Mouse (Mus musculus): ENCODE measurements at regions not wholly inside any gene's neighbourhood (a gene's known extent, or its start where the extent isn't known, plus 50 kb on each side); places are given as distances from the start of the nearest gene placed in this dataset.

- no peak overlapping the region for H3K4me3 ChIP-seq (replicated peaks)
- no peak for ATAC-seq (ENCODE audit: insufficient number of reproducible peaks, low FRiP score, low TSS enrichment, low read depth)
- no peak overlapping the region for H3K9ac ChIP-seq
- peak overlapping the region; percentile 18; the same call in 1 of the 2 replicates for H3K27ac ChIP-seq (replicated peaks)
- no peaks in the 10 kb centered on the region for H3K36me3 ChIP-seq
- peaks cover 24% of the 10 kb centered on the region for H3K4me1 ChIP-seq
- 22% methylated on average over 11 of the region's 11 CpGs for WGBS
- H3K27me3 ChIP-seq: peaks cover 18% of the 10 kb centered on the region; the same call in 1 of the 2 replicates
- no peaks in the 10 kb centered on the region for H3K9me3 ChIP-seq (replicated peaks)
- no peak overlapping the region for H3K4me2 ChIP-seq (replicated peaks)
Measured at GRCm38 (mm10) chr16:93442837-93443236, 161.0 kb downstream of the Setd4 start.

DNA sequence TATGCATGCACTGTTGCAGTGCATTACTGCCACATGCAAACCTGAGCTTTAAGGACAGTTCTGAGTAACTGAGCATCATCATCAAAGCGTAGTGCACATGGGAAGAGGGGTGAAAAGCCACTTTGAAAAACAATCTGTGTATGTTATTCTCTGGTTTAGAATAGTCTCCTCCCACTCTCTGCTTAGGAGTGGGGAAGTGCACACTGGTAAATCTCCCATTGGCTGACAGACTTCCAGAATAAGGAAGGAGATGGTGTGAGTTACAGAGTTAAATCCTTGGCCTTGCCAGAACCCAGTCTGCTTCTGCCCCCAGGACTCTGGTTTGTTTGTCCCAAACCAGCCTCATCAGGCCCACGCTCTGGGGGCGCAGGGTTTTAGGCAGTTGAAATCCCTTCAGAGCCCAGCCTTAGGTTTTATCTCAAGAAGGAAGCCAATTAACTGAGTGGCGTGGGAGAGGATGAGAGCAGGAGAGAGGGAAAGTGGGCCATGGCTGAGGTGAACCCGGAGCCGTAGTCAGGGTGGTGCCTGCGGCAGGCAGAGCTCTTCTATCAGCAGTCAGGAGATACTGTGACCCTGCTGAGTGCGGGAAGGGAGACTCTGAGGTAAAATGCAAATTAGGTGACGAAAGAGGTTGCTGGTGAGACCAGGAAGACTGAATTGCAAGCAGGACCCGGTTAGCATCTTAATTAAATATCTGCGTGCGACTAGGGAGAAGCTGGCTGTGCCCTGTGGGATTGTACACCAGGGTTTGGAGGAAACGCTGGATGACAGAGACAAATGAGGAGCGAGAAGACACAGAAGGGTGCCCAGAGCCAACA, 166.0 kb downstream of the Setd4 start:
- Histone ChIP-seq H3K9me3 (replicated peaks) (no peaks in the 10 kb centered on the region), H3K4me2 (replicated peaks) (no peak overlapping the region), H3K9ac (no peak overlapping the region), H3K36me3 (no peaks in the 10 kb centered on the region), H3K4me1 (peaks cover 21% of the 10 kb centered on the region; the same call in 1 of the 2 replicates), H3K27ac (replicated peaks) (no peak overlapping the region), H3K27me3 (peaks cover 26% of the 10 kb centered on the region; the same call in 1 of the 2 replicates), H3K4me3 (replicated peaks) (no peak overlapping the region)
- WGBS: 27% methylated on average over 14 of the region's 14 CpGs
- ATAC-seq (ENCODE audit: insufficient number of reproducible peaks, low FRiP score, low TSS enrichment, low read depth): no peak

GRCm38 (mm10) chr16:93436732-93437131, 167.1 kb downstream of the Setd4 start:
- H3K4me1 ChIP-seq: 0 out of 2 replicates have a peak, but pooled peaks cover 10% of the 10 kb centered on the region
- WGBS: 62% methylated on average over 3 of the region's 3 CpGs
- peaks cover 23% of the 10 kb centered on the region; the same call in 1 of the 2 replicates for H3K27me3 ChIP-seq
- H3K4me2 ChIP-seq (replicated peaks): no peak overlapping the region
- H3K27ac ChIP-seq (replicated peaks): no peak overlapping the region
- no peaks in the 10 kb centered on the region for H3K36me3 ChIP-seq
- no peaks in the 10 kb centered on the region for H3K9me3 ChIP-seq (replicated peaks)
- H3K9ac ChIP-seq: no peak overlapping the region
- H3K4me3 ChIP-seq (replicated peaks): no peak overlapping the region
- no peak for ATAC-seq (ENCODE audit: insufficient number of reproducible peaks, low FRiP score, low TSS enrichment, low read depth)

- no peak for ATAC-seq (ENCODE audit: insufficient number of reproducible peaks, low FRiP score, low TSS enrichment, low read depth)
- Histone ChIP-seq H3K27me3 (peaks cover 7% of the 10 kb centered on the region; the same call in 1 of the 2 replicates), H3K4me3 (replicated peaks) (no peak overlapping the region), H3K9me3 (replicated peaks) (no peaks in the 10 kb centered on the region), H3K9ac (no peak overlapping the region), H3K36me3 (no peaks in the 10 kb centered on the region), H3K4me1 (peaks cover 6% of the 10 kb centered on the region; the same call in 1 of the 2 replicates), H3K4me2 (replicated peaks) (no peak overlapping the region), H3K27ac (replicated peaks) (no peak overlapping the region)
- WGBS: 70% methylated on average over 5 of the region's 5 CpGs
Measured at GRCm38 (mm10) chr16:93431316-93431715, 172.5 kb downstream of the Setd4 start.

- Histone ChIP-seq H3K36me3 (no peaks in the 10 kb centered on the region), H3K27me3 (peaks cover 10% of the 10 kb centered on the region; the same call in 1 of the 2 replicates), H3K4me1 (peaks cover 6% of the 10 kb centered on the region; the same call in 1 of the 2 replicates), H3K4me2 (replicated peaks) (no peak overlapping the region), H3K9ac (no peak overlapping the region), H3K4me3 (replicated peaks) (no peak overlapping the region), H3K9me3 (replicated peaks) (no peaks in the 10 kb centered on the region), H3K27ac (replicated peaks) (no peak overlapping the region)
- ATAC-seq (ENCODE audit: insufficient number of reproducible peaks, low FRiP score, low TSS enrichment, low read depth): no peak
- WGBS: 33% methylated on average over 8 of the region's 8 CpGs
Measured at GRCm38 (mm10) chr16:93429324-93429781, 174.5 kb downstream of the Setd4 start.

- no peaks in the 10 kb centered on the region for H3K9me3 ChIP-seq (replicated peaks)
- H3K4me1 ChIP-seq: peaks cover 23% of the 10 kb centered on the region
- ATAC-seq (ENCODE audit: insufficient number of reproducible peaks, low FRiP score, low TSS enrichment, low read depth): no peak
- H3K9ac ChIP-seq: no peak overlapping the region
- H3K27ac ChIP-seq (replicated peaks): no peak overlapping the region
- H3K27me3 ChIP-seq: peaks cover 13% of the 10 kb centered on the region; the same call in 1 of the 2 replicates
- H3K36me3 ChIP-seq: no peaks in the 10 kb centered on the region
- H3K4me3 ChIP-seq (replicated peaks): no peak overlapping the region
- 90% methylated on average over 4 of the region's 4 CpGs for WGBS
- no peak overlapping the region for H3K4me2 ChIP-seq (replicated peaks)
Measured at GRCm38 (mm10) chr16:93427264-93427663, 176.6 kb downstream of the Setd4 start.

DNA sequence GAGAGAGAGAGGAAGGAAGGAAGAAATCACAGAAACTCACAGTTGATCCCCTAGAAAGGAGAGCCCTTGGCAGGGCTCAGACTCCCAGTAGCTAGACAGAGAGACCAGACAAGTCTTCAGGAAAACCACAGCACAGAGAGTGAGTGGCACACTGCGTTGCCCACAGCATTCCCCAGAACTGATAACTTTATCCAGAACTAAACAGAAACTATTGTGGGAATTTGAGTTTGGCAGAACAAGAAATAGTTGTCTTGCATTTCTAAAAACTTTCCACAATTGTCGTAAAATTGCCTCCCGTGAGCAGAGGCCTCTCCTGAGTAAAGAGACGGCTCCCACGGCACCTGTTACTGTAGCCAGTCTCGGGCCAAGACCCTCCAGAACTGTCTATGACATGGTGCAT, 178.1 kb downstream of the Setd4 start:
- WGBS: 42% methylated on average over 6 of the region's 6 CpGs

DNA sequence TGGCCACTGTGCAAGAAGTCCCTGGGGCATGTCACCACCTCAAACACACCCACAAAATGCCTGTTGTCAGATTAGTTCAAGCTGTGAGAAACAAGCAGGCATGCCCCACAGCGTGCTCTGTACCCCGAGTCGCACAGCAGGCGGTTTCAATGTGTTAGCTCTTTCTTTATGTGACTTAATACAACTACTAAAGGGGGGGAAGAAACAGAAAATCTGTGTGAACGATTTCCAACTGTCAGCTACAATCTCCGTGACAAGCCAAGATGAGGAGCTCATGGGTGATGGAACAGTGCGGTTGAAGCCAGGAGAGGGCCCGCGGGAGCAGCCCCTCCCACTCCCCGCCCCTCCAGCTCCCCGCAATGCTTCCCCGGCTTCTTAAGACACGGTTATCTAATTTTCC, 180.7 kb downstream of the Setd4 start:
- H3K27ac ChIP-seq (replicated peaks): peak overlapping the region; percentile 58; the same call in 1 of the 2 replicates
- no peaks in the 10 kb centered on the region for H3K9me3 ChIP-seq (replicated peaks)
- H3K4me2 ChIP-seq (replicated peaks): peak overlapping the region; percentile 45
- ATAC-seq (ENCODE audit: insufficient number of reproducible peaks, low FRiP score, low TSS enrichment, low read depth): peak; percentile 68; the same call in 1 of the 2 replicates
- H3K36me3 ChIP-seq: no peaks in the 10 kb centered on the region
- peak overlapping the region; percentile 10; the same call in 1 of the 2 replicates for H3K4me3 ChIP-seq (replicated peaks)
- peaks cover 12% of the 10 kb centered on the region; the same call in 1 of the 2 replicates for H3K27me3 ChIP-seq
- 12% methylated on average over 13 of the region's 13 CpGs for WGBS
- peaks cover 23% of the 10 kb centered on the region for H3K4me1 ChIP-seq
- H3K9ac ChIP-seq: no peak overlapping the region

More for the DNA sequence above, 178.1 kb downstream of the Setd4 start:
- Histone ChIP-seq H3K27ac (replicated peaks) (no peak overlapping the region), H3K4me2 (replicated peaks) (no peak overlapping the region), H3K4me1 (peaks cover 29% of the 10 kb centered on the region), H3K36me3 (no peaks in the 10 kb centered on the region), H3K4me3 (replicated peaks) (no peak overlapping the region), H3K9me3 (replicated peaks) (no peaks in the 10 kb centered on the region), H3K27me3 (peaks cover 13% of the 10 kb centered on the region; the same call in 1 of the 2 replicates), H3K9ac (no peak overlapping the region)
- no peak for ATAC-seq (ENCODE audit: insufficient number of reproducible peaks, low FRiP score, low TSS enrichment, low read depth)

DNA sequence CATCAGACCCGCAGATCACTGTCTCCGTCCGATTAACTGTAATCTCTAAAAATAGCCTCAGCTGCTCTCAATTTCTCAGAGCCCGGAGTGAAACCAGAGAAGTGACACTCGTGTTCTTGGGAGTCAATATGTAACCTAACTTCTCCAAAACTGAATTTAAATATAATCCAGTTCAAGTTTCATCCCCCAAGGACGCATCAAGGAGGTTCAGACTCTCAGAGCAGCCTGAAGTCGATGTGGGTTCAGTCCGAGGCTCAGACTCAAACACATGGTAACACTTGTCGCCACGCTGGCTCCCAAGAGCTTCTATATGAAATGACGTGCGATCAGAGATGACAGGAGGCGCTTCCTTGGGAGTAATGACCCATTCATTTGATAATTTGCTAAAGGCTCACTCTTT, 181.6 kb downstream of the Setd4 start:
- Histone ChIP-seq H3K4me3 (replicated peaks) (no peak overlapping the region), H3K9ac (no peak overlapping the region), H3K4me1 (peaks cover 28% of the 10 kb centered on the region), H3K4me2 (replicated peaks) (no peak overlapping the region), H3K36me3 (no peaks in the 10 kb centered on the region), H3K9me3 (replicated peaks) (no peaks in the 10 kb centered on the region), H3K27ac (replicated peaks) (no peak overlapping the region), H3K27me3 (peaks cover 8% of the 10 kb centered on the region; the same call in 1 of the 2 replicates)
- 18% methylated on average over 13 of the region's 13 CpGs for WGBS
- no peak for ATAC-seq (ENCODE audit: insufficient number of reproducible peaks, low FRiP score, low TSS enrichment, low read depth)

GRCm38 (mm10) chr16:93418246-93418645, 185.6 kb downstream of the Setd4 start:
- Histone ChIP-seq H3K4me3 (replicated peaks) (no peak overlapping the region), H3K9ac (no peak overlapping the region), H3K27me3 (peaks cover 3% of the 10 kb centered on the region; the same call in 1 of the 2 replicates), H3K4me1 (peaks cover 27% of the 10 kb centered on the region), H3K36me3 (no peaks in the 10 kb centered on the region), H3K27ac (replicated peaks) (no peak overlapping the region), H3K4me2 (replicated peaks) (no peak overlapping the region), H3K9me3 (replicated peaks) (no peaks in the 10 kb centered on the region)
- WGBS: 83% methylated on average over 8 of the region's 8 CpGs
- no peak for ATAC-seq (ENCODE audit: insufficient number of reproducible peaks, low FRiP score, low TSS enrichment, low read depth)

DNA sequence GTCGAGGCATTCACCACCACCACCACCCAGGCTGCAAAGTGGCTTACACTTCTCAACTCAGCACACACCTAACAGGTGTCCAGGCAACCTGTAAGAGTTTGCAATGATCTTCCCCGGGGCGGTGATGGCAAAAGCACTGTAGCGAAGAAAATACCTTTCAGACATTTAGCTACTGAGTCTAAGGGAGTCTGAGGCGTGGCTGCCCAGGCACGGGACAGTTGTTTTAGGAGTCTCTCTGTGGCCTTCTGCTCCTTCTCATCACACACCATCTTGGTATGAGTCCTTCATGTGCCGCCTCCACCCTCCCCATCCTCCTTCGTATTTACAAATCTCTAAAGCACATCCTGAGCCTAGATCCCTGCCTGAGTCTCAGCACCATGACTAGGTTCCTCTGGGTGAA, 186.0 kb downstream of the Setd4 start:
- Histone ChIP-seq H3K4me3 (replicated peaks) (no peak overlapping the region), H3K4me1 (peaks cover 23% of the 10 kb centered on the region), H3K4me2 (replicated peaks) (no peak overlapping the region), H3K27me3 (peaks cover under 1% of the 10 kb centered on the region; the same call in 1 of the 2 replicates), H3K36me3 (no peaks in the 10 kb centered on the region), H3K9ac (no peak overlapping the region), H3K9me3 (replicated peaks) (no peaks in the 10 kb centered on the region), H3K27ac (replicated peaks) (no peak overlapping the region; the same call in 1 of the 2 replicates)
- 87% methylated on average over 8 of the region's 8 CpGs for WGBS
- ATAC-seq (ENCODE audit: insufficient number of reproducible peaks, low FRiP score, low TSS enrichment, low read depth): no peak
